Mouse (Mus musculus): ENCODE results near the gene Cdcp2. TPM values are rescaled to one million over a fixed set of nuclear protein-coding genes. Genes with fewer than 3 reads are reported as not detected.

Gene Cdcp2
- polyA plus RNA-seq, 1 experiment from 2014 or later: not detected

DNA sequence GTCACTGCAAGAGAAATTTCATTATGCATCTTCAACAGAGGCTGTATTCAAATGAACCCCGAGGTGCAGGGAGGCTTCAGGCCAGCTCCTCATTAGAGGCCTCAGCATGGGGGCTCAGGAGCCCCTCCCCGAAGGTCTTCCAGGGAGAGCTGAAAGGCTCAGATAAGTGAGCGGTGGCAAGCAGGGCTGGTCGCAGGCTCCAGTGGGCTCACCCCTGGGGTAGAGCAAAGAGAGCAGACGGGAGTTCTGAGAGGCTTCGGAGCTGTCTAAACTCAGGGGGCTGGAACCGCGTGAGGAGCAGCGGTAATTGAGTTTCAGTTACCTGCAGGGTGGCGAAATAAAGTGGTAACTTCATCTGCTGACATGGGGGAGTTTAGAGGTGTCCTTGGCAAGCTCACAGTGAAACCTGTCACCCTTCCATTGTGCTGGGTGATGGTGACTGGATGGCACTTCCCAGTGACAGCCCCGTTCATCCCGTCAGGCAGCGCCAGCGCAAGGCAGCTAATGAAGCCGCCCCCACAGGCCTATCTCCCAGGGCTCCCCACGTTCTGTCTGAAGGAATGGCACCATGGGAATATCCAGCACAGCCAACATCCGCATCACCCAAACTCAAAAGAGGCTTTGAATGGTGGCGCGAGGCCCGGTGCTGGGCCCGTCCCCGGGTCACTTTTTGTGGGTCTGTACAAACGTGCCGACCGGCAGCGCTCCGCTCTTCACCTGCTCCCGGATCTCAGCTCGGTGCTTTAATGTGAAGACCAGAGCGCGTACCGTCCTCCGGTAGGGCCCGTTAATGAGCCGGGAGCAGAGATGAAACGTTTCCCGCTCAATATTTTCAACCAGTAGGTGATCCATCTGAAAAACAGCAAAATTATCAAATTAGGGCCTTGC, 42.5 kb downstream of the Cdcp2 start:
- WGBS: 12% methylated on average over 37 of the region's 37 CpGs
- peak overlapping the region; percentile 55 for H3K27ac ChIP-seq

DNA sequence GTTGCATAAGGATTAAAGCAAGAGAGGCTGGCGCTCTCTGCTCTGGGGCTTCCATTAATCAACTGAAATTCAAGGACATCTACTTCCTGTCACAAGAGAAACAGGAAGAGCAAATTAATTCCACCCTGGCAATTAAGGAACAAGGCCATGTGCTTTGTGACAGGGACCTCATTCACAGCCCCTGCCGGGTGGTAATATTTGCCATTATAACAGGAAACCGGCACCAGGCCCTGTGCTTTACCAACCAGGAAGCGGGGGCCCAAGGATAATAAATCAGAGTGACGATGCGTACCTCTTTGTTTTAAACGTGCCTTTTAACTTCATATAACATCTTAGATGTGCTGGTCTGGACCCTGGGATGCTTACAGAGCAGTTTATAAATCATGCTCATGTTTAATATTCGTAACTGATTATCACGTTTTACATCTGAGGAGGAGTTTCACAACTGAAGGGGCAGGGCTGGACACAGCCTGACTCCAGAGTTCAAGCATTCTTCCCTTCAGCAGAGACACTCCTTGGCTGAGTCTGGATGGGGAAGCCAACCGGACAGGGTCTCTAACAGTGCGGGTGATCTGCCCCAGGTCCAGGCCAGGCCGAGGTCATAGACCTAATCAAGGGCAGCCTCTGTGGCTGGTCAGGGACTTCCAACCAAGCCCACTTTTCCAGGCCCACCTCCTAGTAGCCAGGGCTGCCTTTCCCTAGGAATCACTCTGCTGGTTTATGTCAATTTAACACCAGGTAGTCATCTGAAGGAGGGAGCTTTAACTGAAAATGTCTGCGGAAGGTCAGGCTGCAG, 43.3 kb downstream of the Cdcp2 start:
- Histone ChIP-seq H3K9me3 (replicated peaks) (no peaks in the 10 kb centered on the region), H3K27me3 (no peaks in the 10 kb centered on the region), H3K4me2 (peak overlapping the region; percentile 44), H3K27ac (peak overlapping the region; percentile 55), H3K36me3 (ENCODE audit: poor library complexity, severe bottlenecking) (0 out of 2 replicates have a peak, but pooled peaks cover 5% of the 10 kb centered on the region), H3K4me1 (peaks cover 70% of the 10 kb centered on the region), H3K9ac (peak overlapping the region; percentile 49), H3K4me3 (no peak overlapping the region)
- ATAC-seq: peak; percentile 30; the same call in 1 of the 2 replicates
- WGBS: 42% methylated on average over 13 of the region's 13 CpGs

More for the DNA sequence above, 42.5 kb downstream of the Cdcp2 start:
- H3K27me3 ChIP-seq: no peaks in the 10 kb centered on the region
- ATAC-seq: peak; percentile 72
- no peak overlapping the region for H3K4me3 ChIP-seq
- 0 out of 2 replicates have a peak, but pooled peaks cover 5% of the 10 kb centered on the region for H3K36me3 ChIP-seq (ENCODE audit: poor library complexity, severe bottlenecking)
- no peaks in the 10 kb centered on the region for H3K9me3 ChIP-seq (replicated peaks)
- H3K4me2 ChIP-seq: peak overlapping the region; percentile 44
- H3K4me1 ChIP-seq: peaks cover 66% of the 10 kb centered on the region
- peak overlapping the region; percentile 40; the same call in 1 of the 2 replicates for H3K9ac ChIP-seq

DNA sequence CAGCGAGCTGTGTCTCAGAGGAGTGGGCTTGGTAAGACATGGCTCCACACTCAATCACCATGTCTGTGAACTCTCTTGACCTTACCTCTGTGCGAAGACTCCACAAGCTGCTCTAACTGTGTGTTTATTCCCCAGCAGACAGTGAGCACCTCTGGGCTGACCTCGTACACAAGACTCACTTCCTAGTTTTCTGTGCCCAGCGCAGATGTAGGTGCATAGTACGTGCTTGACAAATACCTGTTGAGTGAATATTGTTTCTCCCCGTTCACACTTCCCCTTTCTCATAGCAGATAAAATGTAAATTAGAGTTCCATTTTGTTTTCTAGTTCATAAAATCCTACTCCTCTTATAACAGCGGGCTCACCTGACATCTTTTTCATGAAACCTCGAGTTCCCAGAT, 46.8 kb downstream of the Cdcp2 start:
- Histone ChIP-seq H3K4me3 (no peak overlapping the region), H3K4me1 (peaks cover 39% of the 10 kb centered on the region), H3K4me2 (no peak overlapping the region), H3K36me3 (ENCODE audit: poor library complexity, severe bottlenecking) (peaks cover 22% of the 10 kb centered on the region), H3K9ac (no peak overlapping the region), H3K9me3 (replicated peaks) (no peaks in the 10 kb centered on the region), H3K27me3 (no peaks in the 10 kb centered on the region), H3K27ac (no peak overlapping the region)
- no peak for ATAC-seq
- WGBS: 93% methylated on average over 8 of the region's 8 CpGs

DNA sequence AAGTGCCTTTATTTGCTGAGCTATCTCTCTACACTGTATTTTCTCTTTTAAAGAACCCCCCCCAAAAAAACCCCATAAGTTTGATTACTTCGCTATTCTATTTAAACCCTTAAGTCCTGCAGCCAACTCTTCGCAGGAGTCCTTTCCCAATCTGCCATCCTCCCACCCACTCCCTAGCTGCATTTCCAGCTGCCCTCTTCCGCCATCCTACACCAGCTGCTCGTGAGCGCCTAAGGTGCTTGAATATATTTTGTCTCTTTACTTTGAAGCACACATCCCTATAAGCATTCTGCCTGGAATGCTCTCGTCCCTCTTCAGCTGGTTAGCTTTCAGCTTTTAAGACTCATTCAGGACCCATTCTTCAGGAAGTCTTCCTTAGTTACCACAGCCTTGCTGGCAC, 54.3 kb downstream of the Cdcp2 start:
- no peaks in the 10 kb centered on the region for H3K9me3 ChIP-seq (replicated peaks)
- H3K27me3 ChIP-seq: no peaks in the 10 kb centered on the region
- no peak overlapping the region for H3K4me3 ChIP-seq
- no peak overlapping the region for H3K4me2 ChIP-seq
- no peak for ATAC-seq
- no peak overlapping the region for H3K9ac ChIP-seq
- H3K4me1 ChIP-seq: no peaks in the 10 kb centered on the region
- peaks cover 39% of the 10 kb centered on the region for H3K36me3 ChIP-seq (ENCODE audit: poor library complexity, severe bottlenecking)
- whole genome bisulfite sequencing: 89% methylated on average over 6 of the region's 6 CpGs
- H3K27ac ChIP-seq: no peak overlapping the region

DNA sequence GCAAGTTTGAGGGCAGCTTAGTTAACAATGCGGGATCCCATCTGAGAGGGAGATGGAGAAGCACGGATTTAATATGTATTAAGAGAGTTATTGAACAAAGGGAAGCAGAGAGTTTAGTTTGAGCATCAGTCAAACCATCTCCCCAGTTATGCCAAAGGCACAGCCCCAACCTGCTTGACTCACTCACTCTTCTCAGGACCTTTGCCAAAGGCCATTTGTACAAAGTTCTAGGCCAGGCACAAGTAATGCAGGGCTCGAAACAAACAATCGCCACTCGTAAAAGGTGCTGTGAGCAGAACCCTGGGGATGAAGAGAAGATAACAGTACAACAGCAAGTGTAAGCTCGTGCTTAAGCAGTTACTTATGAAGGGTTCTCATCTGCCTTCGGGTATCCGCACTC, 55.9 kb downstream of the Cdcp2 start:
- no peak for ATAC-seq
- peaks cover 37% of the 10 kb centered on the region for H3K36me3 ChIP-seq (ENCODE audit: poor library complexity, severe bottlenecking)
- H3K27me3 ChIP-seq: no peaks in the 10 kb centered on the region
- WGBS: 89% methylated on average over 8 of the region's 8 CpGs
- no peak overlapping the region for H3K9ac ChIP-seq
- no peaks in the 10 kb centered on the region for H3K4me1 ChIP-seq
- H3K4me3 ChIP-seq: no peak overlapping the region
- no peak overlapping the region for H3K4me2 ChIP-seq
- H3K27ac ChIP-seq: no peak overlapping the region
- no peaks in the 10 kb centered on the region for H3K9me3 ChIP-seq (replicated peaks)

DNA sequence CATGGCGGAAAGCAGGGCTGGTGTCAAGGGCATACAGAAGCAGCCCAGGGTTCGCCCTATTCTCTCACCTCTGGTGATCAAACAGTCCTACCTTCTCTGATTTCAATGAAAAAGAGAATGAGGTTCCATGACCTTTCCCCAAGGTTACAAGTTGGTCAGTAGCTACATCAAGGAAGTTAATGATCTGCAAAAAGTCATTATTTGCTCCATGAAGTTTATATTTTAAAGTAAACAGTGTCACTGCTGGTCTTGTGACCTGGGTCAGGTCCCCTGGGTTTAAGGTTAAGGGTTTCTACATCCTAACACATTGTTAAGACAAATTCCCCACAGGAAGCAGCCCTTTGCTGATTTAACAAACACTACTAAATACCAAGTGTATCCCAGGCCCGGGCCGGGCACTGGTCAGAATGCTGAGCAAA, 60.3 kb downstream of the Cdcp2 start:
- no peak overlapping the region for H3K9ac ChIP-seq
- no peaks in the 10 kb centered on the region for H3K27me3 ChIP-seq
- no peaks in the 10 kb centered on the region for H3K9me3 ChIP-seq (replicated peaks)
- H3K4me2 ChIP-seq: no peak overlapping the region
- no peak overlapping the region for H3K4me3 ChIP-seq
- WGBS: 93% methylated on average over 4 of the region's 4 CpGs
- peaks cover 53% of the 10 kb centered on the region for H3K36me3 ChIP-seq (ENCODE audit: poor library complexity, severe bottlenecking)
- no peak for ATAC-seq
- H3K4me1 ChIP-seq: no peaks in the 10 kb centered on the region
- no peak overlapping the region for H3K27ac ChIP-seq

DNA sequence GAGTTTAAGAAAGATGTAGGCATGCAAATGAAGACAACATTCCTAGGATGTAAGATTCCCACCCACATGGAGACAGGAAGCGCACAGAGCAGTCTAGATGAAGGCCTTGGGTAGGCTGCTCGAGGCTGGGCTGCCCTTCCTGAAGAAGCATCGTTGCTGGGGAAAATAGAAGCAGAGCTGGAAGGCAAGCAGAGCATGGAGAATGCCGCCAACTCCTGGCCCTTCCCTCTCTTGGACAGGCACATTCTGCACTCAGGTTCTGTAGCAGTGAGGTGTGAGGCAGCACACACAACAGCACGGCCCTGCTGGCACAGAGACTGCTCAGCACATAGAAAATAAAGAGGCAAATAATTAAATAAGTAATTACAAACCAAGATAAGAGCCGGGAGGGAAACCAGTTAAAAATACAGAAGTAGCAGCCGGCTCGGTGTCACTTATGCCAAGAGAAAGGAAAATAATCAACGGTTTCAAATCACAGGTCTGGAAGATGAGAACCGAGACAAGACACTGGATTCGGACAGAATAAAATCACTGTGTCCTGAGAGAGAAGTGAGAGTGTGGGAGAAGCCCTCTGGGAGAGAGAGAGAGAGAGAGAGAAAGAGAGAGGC, 62.6 kb downstream of the Cdcp2 start:
- Histone ChIP-seq H3K4me2 (no peak overlapping the region), H3K27ac (no peak overlapping the region), H3K9me3 (replicated peaks) (no peaks in the 10 kb centered on the region), H3K36me3 (ENCODE audit: poor library complexity, severe bottlenecking) (peaks cover 51% of the 10 kb centered on the region), H3K27me3 (no peaks in the 10 kb centered on the region), H3K4me1 (peaks cover 1% of the 10 kb centered on the region; the same call in 1 of the 2 replicates), H3K4me3 (no peak overlapping the region), H3K9ac (no peak overlapping the region)
- no peak for ATAC-seq
- 90% methylated on average over 11 of the region's 11 CpGs for WGBS

DNA sequence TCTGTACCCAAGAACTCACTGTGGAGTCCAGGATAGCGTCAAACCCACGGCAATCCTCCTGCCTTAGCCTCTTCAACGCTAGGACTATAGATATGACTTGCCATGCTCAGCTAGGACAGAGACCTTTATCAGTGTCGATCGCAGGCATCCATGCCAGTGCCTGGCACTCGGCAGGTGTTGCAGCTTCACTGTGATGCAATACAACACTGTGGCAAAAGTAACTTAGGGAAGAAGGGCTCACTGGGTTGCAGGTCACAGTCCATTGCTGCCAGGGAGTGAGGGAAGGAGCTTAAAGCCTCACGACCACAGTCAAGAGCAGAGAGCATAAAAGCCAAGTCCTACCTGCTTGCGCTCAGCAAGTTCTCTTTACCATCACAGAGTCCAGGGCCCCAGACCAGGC, 63.5 kb downstream of the Cdcp2 start:
- Histone ChIP-seq H3K9me3 (replicated peaks) (no peaks in the 10 kb centered on the region), H3K27me3 (no peaks in the 10 kb centered on the region), H3K4me2 (no peak overlapping the region), H3K9ac (no peak overlapping the region), H3K27ac (no peak overlapping the region), H3K4me1 (peaks cover 3% of the 10 kb centered on the region; the same call in 1 of the 2 replicates), H3K36me3 (ENCODE audit: poor library complexity, severe bottlenecking) (peaks cover 46% of the 10 kb centered on the region), H3K4me3 (no peak overlapping the region)
- WGBS: 88% methylated on average over 8 of the region's 8 CpGs
- ATAC-seq: no peak

Other genes starting within 250 kb of the Cdcp2 start
- gene Ssbp3, start 186.2 kb upstream of the Cdcp2 start, polyA plus RNA-seq (2015; fragmentation: Nextera tagmentation; extraction: Ambion mirVana): 168 and 173 TPM in 2 replicates
- gene Mrpl37, start 30.0 kb upstream of the Cdcp2 start, polyA plus RNA-seq (2015; fragmentation: Nextera tagmentation; extraction: Ambion mirVana): 81.4 and 81.9 TPM in 2 replicates
- 4.8 and 5.6 TPM in 2 replicates for gene Cyb5rl, start 29.9 kb upstream of the Cdcp2 start, polyA plus RNA-seq (2015; fragmentation: Nextera tagmentation; extraction: Ambion mirVana)
- gene Tmem59, start 81.5 kb downstream of the Cdcp2 start, polyA plus RNA-seq (2015; fragmentation: Nextera tagmentation; extraction: Ambion mirVana): 335 and 337 TPM in 2 replicates
- 38.9 and 52.3 TPM in 2 replicates for gene Tceanc2, start 82.2 kb downstream of the Cdcp2 start, polyA plus RNA-seq (2015; fragmentation: Nextera tagmentation; extraction: Ambion mirVana)
- not detected in 2 replicates for gene Ldlrad1, start 112.3 kb downstream of the Cdcp2 start, polyA plus RNA-seq (2015; fragmentation: Nextera tagmentation; extraction: Ambion mirVana)
- gene Lrrc42, start 156.6 kb downstream of the Cdcp2 start, polyA plus RNA-seq (2015; fragmentation: Nextera tagmentation; extraction: Ambion mirVana): 67.4 and 68.9 TPM in 2 replicates
- gene Hspb11, start 156.7 kb downstream of the Cdcp2 start, polyA plus RNA-seq (2015; fragmentation: Nextera tagmentation; extraction: Ambion mirVana): 32.6 and 39.5 TPM in 2 replicates
- not detected in 2 replicates for gene Dio1, start 210.3 kb downstream of the Cdcp2 start, polyA plus RNA-seq (2015; fragmentation: Nextera tagmentation; extraction: Ambion mirVana)
- gene Yipf1, start 217.5 kb downstream of the Cdcp2 start, polyA plus RNA-seq (2015; fragmentation: Nextera tagmentation; extraction: Ambion mirVana): 45.8 and 51.1 TPM in 2 replicates

Data from forebrain, embryonic 13.5 days (tissue).